Mouse (Mus musculus): ENCODE measurements around the gene Ngef. TPM values are rescaled to one million over a fixed set of nuclear protein-coding genes. Genes with fewer than 3 reads are reported as not detected.

Gene Ngef
- not detected in 4 replicates for total RNA-seq (2023; ENCODE audit: inconsistent age)

DNA sequence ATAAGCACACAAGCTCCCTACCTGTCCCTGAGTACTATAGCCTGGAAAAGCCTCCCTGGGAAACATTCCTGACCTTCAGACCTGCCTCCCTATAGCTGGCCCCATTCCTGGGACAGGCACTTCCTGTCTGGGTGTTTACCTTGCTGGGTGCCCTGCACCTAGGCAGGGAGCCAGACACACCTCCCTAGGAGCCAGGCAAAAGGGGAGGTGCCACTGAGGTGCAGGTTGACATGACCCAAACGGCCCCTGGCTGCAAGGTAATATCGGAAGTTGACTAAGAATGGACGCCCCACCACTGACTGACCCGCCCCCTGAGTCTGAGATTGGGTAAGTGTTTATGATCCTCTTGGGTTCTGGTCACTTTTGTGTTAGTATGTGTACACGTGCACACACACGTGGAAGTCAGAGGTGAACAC is at the start of gene Ngef:
Gene Ngef (minus strand): TSS at position 71 of the 416 bp plus-strand sequence.

DNA sequence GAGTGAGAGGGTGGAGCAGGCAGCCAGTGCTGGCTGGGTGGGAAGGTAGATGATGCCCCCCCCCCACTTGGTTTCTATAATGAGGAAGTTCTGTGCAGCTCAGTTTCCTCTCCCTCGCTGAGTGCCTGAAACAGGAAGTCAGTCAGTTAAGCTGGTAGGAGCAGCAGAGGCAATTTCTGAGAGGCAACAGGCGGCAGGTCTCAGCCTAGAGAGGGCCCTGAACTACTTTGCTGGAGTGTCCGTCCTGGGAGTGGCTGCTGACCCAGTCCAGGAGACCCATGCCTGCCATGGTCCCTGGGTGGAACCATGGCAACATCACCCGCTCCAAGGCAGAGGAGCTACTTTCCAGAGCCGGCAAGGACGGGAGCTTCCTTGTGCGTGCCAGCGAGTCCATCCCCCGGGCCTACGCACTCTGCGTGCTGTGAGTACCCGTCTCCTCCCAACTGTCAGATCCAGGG is 46.6 kb upstream of the Ngef start, which contains the start of gene Inpp5d:
Gene Inpp5d (plus strand): TSS at position 102 of the 458 bp plus-strand sequence.

DNA sequence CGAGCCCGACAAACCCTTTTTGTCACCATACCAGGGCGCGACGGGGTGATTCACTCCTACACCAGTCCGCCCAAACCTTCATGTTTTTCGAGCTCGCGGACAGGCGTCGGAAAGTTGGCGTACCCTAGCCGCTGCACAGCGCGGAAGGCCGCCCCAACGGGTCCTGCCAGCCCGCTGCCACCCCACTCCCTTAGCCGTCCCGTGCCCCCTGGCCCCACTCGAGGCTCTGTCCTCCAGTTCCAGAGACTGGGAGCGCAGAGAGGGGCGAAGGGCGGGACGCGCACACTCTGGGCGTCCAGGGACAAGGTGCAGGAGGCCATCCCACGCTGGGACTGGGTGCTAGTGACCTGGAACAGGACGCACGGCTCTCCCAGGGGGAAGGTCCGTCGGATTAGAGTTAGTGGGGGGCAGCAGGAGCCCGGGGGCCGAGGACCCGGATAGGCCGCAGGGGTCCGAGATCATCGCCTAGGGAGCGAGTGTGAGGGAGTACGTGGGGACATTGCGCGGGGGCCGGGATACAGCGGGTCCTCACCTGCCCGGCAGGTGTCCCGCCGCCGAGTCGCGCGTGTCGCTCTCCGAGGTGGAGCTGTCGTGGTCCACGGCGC is 64.0 kb downstream of the Ngef start, which contains the start of gene Neu2:
Gene Neu2 (plus strand): TSS at position 329 of the 605 bp plus-strand sequence.

DNA sequence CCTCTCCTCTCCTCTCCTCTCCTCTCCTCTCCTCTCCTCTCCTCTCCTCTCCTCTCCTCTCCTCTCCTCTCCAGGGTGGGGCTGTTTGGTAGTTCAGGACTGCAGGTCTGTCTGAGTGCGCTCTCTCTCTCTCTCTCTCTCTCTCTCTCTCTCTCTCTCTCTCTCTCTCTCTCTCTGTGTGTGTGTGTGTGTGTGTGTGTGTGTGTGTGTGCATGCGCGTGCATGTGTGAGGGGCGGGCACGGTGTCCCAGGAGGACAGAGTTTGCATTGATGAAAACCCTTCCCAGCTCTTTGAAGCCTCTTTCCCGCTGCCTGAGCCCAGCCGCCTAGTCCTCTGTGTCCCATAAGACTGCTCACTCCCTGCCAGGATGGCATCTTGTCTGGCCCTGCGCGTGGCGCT is 103.7 kb downstream of the Ngef start, which contains the start of gene Snorc:
Gene Snorc (plus strand): TSS at position 301 of the 400 bp plus-strand sequence.

Other genes starting within 250 kb of the Ngef start
- gene Gigyf2, start 246.9 kb downstream of the Ngef start, total RNA-seq (2023; ENCODE audit: inconsistent age) = 118 to 131 TPM (median 124 TPM) in 4 replicates
- gene Kcnj13, start 179.1 kb downstream of the Ngef start, total RNA-seq (2023; ENCODE audit: inconsistent age) = not detected in 4 replicates
- gene Snorc, start 103.6 kb downstream of the Ngef start, total RNA-seq (2023; ENCODE audit: inconsistent age) = not detected in 4 replicates
- gene Neu2, start 64.0 kb downstream of the Ngef start, total RNA-seq (2023; ENCODE audit: inconsistent age) = not detected in 4 replicates
- gene Inpp5d, start 46.4 kb upstream of the Ngef start, total RNA-seq (2023; ENCODE audit: inconsistent age) = 718 to 785 TPM (median 748 TPM) in 4 replicates
- gene Atg16l1, start 182.0 kb upstream of the Ngef start, total RNA-seq (2023; ENCODE audit: inconsistent age) = 92.7 to 98.7 TPM (median 94.3 TPM) in 4 replicates
- 4.7 to 6.8 TPM (median 5.7 TPM) in 4 replicates for gene Sag, start 229.8 kb upstream of the Ngef start, total RNA-seq (2023; ENCODE audit: inconsistent age)